Mouse (Mus musculus): ENCODE measurements around the gene Gm1673. TPM values are rescaled to one million over a fixed set of nuclear protein-coding genes. Genes with fewer than 3 reads are reported as not detected.

Gene Gm1673
- total RNA-seq, 2 experiments from 2014 or later, result 77.4 to 86.2 TPM

DNA sequence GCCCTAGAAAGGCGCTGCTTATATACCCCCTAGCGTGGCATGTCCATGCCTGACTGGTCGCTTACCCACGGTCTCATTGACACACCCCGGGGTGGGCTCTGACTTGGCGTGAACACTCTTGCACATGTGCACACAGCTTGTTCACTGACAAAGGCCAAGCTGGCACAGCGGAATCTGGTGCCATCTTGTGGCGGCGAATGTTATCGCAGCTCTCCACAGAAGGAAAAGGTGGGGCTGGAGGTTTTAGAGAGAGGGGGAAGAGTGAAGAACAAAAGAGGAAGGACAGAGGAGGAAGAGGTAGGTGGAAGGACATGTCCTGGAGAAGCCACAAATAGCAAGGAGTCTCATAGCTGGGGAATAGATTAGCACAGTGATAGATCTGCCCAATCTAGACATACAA lies 28.9 kb upstream of the Gm1673 start:
- peak; percentile 93 for TF ChIP-seq CTCF (IDR thresholded peaks at IDR 0.05)
- peak; percentile 84 to 89 for DNase-seq (ENCODE audit: extremely low spot score in 1 of 2, low spot score in 2 of 2)
- peak overlapping the region; percentile 51 for H3K4me3 ChIP-seq
- intact Hi-C loops (cut with DNase I), result loop anchor here (10.0 kb wide), 1 partner anchor 280 kb away; no protein-coding TSS in a partner anchor
- peak overlapping the region; percentile 55 for H3K27ac ChIP-seq

DNA sequence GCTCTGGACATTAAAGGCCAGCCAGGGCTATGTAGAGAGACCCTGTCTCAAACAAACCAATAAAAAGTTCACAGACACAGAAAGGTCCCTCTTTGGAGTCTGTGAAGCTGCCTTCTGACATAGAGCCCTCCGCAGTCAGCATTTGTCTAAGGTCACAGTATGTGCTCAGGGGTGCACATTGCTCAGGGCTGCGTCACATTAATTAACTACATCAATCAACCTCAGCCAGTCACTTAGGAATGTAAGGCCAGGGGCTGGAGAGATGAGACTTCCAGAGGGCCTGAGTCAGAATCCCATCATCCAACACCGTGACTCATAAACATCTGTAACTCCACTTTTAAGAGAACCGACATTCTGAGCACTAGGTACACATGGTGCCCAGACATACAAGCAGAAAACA lies 27.4 kb upstream of the Gm1673 start:
- intact Hi-C loops (cut with DNase I), result loop anchor here (10.0 kb wide), 1 partner anchor 281 kb away; no protein-coding TSS in a partner anchor
- no peak for TF ChIP-seq CTCF (IDR thresholded peaks at IDR 0.05)
- DNase-seq (ENCODE audit: extremely low spot score in 1 of 2, low spot score in 2 of 2), result no peak

DNA sequence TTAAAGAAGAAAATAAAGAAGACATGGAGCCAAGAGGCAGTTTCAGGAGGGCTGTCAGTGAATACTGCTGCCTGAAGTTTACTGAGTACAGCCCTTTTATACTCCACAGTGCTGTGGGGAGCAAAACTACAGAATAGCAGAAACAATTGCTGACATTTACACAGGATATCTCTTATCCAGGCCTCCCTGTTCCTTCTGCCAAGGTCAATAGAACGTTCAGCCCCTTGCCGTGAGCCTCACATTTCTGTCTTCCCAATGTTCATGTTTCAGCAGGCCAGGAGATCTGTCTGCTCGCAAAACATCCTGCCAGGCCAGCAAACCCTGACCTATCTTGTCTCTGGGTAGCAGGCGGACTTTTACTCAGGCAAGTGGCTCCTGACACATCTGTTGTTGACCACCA lies 23.9 kb upstream of the Gm1673 start:
- no peak for TF ChIP-seq CTCF (IDR thresholded peaks at IDR 0.05)
- H3K4me3 ChIP-seq, result no peak overlapping the region
- no peak for DNase-seq (ENCODE audit: extremely low spot score in 1 of 2, low spot score in 2 of 2)
- intact Hi-C loops (cut with DNase I), result loop anchor here (10.0 kb wide), 1 partner anchor 285 kb away; no protein-coding TSS in a partner anchor
- no peak overlapping the region for H3K27ac ChIP-seq

More for the DNA sequence above, 27.4 kb upstream of the Gm1673 start:
- Histone ChIP-seq H3K4me3 (no peak overlapping the region), H3K27ac (no peak overlapping the region)

DNA sequence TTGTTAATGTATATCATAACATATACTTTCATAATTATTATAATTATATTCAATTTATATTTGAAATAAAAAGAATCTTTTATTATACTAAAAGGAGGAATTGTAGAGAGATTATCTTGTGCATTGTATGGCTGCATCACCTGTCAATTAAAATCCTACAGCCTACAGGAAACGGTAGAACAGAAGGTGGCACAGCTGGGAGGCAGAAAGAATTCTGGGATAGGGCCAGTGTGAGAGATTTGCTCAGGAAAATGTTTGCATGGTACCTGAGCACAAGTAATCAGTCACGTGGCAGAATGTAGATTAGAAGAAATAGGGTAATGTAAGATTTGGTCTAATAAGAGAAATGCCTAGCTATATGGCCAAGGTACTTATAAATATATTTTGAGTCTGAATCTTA lies 8.5 kb upstream of the Gm1673 start:
- no peak overlapping the region for H3K27ac ChIP-seq
- TF ChIP-seq CTCF (IDR thresholded peaks at IDR 0.05), result no peak
- H3K4me3 ChIP-seq, result no peak overlapping the region
- intact Hi-C loops (cut with DNase I), result no loop called here
- DNase-seq (ENCODE audit: extremely low spot score in 1 of 2, low spot score in 2 of 2), result no peak

DNA sequence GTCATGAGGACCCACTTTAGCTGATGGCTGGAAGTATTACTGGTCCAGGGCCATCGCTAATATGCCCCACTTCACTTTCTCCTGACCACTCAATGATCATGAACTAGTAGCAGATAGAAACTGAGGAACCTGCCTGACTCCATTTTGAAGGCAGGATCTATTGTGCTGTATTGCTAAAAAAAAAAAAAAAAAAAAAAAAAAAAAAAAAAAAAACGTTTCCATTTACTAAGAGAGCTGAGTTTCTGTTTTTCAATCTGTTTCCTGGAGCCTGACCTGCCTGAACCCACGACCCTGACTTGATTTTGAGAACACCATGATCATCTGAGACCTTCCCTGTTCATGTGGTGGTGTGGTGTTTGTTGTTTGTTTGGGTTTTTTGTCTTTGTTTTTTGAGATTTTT lies 7.0 kb upstream of the Gm1673 start:
- no peak for DNase-seq (ENCODE audit: extremely low spot score in 1 of 2, low spot score in 2 of 2)
- TF ChIP-seq CTCF (IDR thresholded peaks at IDR 0.05), result no peak
- H3K27ac ChIP-seq, result no peak overlapping the region
- no peak overlapping the region for H3K4me3 ChIP-seq
- intact Hi-C loops (cut with DNase I), result no loop called here

DNA sequence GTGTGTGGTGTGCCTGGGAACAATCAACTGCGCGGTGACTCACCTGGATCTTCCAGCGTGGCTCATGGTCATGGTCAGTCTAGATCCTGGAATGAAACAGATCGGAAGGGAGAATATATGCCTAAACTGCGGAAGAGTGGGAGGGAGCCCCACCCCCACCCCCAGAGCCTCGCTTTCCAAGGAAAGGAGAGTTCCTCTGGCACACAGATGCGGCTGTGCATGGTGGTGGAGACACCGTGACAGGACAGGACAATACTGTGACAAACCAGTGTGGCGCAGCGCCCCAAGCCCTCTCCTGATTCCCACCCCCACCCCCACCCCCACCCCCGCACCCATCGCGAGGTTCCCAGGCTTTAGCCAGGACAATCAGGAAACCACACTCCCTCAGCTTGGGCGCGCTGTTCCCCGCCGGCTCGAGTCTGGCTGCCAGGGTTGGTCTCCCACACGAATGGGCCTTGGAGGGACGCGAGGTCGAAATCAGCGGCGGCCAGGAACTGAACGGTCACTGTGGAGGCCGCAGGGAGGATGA lies 438 bp upstream of the Gm1673 start:
- no peak for DNase-seq (ENCODE audit: extremely low spot score in 1 of 2, low spot score in 2 of 2)
- intact Hi-C loops (cut with DNase I), result loop anchor here (1.0 to 5.0 kb wide), 2 partner anchors 13 to 45 kb away; partner anchors contain the start of genes Nat8l and Nelfa
- TF ChIP-seq CTCF (IDR thresholded peaks at IDR 0.05), result no peak
- Histone ChIP-seq H3K4me3 (peak overlapping the region; percentile 96), H3K27ac (peak overlapping the region; percentile 98)

DNA sequence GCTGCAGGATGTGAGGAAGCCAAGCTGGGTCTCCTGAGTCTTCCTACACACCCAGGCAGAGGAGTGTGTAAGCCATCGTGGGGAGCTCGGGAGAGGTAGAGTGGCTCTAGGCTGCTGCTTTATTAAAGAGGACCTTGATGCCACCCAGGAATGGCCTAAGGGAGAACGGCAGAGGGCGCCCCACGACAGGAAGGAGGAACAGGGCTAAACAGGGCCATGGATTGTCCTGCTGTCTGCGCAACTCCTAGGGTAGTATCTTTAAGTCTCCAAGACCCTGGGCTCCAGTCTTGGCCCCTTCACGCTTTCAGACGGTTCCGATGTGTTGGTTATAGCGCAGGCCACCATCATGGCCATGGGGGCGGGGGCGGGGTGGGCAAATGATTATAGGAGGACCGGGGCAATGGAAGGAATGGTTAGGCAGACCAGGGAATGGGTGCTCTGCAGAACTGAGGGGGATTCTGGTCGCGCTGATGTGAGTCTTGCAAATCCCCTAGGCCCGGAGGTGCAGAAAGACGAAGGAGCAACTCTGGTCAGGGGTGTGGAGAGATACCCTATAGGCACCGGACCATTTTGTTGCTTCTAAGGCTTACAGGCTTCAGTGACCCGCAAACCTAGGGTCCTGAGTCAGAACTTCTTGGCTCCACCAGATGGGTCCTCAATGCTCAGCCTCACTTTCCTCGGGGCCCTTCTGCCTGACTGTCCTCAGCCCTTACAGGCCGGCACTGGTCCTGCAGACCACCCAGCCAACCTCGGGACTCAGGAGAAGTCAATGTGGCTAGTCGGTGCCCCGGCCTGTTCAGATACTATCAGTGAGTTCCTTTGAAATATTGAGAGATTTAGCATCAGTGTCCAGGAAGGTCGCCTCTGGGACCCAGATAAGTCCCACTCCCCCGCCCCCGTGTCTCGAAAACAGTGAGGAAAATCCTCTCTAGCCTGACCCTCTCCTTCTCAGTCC lies 11.7 kb downstream of the Gm1673 start:
- TF ChIP-seq CTCF (IDR thresholded peaks at IDR 0.05), result peak; percentile 64
- DNase-seq (ENCODE audit: extremely low spot score in 1 of 2, low spot score in 2 of 2), result peak; percentile 62 to 73
- Histone ChIP-seq H3K4me3 (peak overlapping the region; percentile 92), H3K27ac (peak overlapping the region; percentile 96)
- intact Hi-C loops (cut with DNase I), result loop anchor here (1.0 to 5.0 kb wide), 3 partner anchors 12 to 292 kb away; partner anchors contain the start of genes Cfap99, Gm1673, Mxd4 and Zfyve28

DNA sequence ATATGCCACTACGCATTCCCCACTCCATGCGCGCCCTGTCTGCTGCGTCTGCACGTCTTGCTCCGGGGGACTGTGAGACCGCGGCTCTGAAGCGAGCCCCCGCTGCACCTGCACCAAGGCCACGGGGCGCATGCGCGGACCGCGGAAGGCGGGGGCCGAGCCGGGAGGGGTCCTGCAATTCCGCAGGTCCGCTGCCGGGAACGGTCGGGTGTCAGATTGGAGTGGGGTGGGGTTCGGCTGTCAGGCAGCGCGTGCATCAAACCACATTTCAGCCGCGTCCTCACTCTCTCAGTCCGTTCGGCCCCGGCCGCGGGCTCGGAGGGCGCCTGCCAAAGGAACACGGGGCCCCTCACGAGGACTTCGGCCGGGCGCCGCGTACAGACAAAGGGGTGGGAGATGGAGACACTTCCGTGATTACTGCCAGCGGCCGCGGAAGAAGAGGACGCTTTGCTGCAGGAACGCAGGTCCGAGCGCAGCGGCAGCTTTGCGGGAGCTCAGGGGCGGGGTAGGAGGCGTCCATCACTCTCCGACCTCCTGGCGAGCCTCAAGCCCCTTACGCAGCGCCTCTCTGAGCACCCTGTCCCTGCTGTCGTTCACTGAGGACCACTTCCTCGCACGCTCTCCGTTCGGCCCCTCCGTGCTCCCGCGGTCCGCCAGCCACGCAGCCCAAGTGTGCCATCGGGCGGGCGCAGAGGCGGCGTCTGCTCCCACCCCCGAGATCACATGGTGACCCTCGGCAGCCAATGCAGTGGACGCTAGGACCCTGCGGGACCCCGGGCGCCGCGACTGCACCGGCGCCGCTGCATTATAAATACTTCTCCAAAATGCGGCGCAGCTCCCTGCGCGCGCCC lies 12.8 kb downstream of the Gm1673 start, which contains the start of gene Nat8l:
Gene Nat8l, plus strand, starts transcription at position 142 of the 851 bp plus-strand sequence.
- Histone ChIP-seq H3K27ac (peak within 1 kb of the TSS; percentile 96), H3K4me3 (peak within 1 kb of the TSS; percentile 92)
- no peak for TF ChIP-seq CTCF (IDR thresholded peaks at IDR 0.05)
- intact Hi-C loops (cut with DNase I), result loop anchor here (1.0 to 5.0 kb wide), 3 partner anchors 13 to 291 kb away; partner anchors contain the start of genes Cfap99, Gm1673, Mxd4 and Zfyve28
- DNase-seq (ENCODE audit: extremely low spot score in 1 of 2, low spot score in 2 of 2), result peak; percentile 90 to 91

DNA sequence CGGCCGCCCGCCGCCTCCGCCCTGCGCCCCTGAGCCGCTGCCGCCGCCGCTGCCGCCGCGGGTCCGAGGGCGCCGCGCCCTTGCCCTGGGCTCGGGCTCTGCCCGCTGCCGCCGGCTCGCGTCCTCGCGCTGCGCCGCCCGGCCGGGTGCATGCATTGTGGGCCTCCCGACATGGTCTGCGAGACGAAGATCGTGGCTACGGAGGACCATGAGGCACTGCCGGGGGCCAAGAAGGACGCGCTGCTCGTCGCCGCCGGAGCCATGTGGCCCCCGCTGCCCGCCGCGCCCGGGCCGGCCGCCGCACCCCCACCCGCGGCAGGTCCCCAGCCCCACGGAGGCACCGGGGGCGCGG lies 13.4 kb downstream of the Gm1673 start:
- peak overlapping the region; percentile 92 for H3K4me3 ChIP-seq
- TF ChIP-seq CTCF (IDR thresholded peaks at IDR 0.05), result no peak
- intact Hi-C loops (cut with DNase I), result loop anchor here (1.0 to 5.0 kb wide), 3 partner anchors 61 to 291 kb away; partner anchors contain the start of genes Cfap99, Mxd4 and Zfyve28
- no peak for DNase-seq (ENCODE audit: extremely low spot score in 1 of 2, low spot score in 2 of 2)
- H3K27ac ChIP-seq, result peak overlapping the region; percentile 96

DNA sequence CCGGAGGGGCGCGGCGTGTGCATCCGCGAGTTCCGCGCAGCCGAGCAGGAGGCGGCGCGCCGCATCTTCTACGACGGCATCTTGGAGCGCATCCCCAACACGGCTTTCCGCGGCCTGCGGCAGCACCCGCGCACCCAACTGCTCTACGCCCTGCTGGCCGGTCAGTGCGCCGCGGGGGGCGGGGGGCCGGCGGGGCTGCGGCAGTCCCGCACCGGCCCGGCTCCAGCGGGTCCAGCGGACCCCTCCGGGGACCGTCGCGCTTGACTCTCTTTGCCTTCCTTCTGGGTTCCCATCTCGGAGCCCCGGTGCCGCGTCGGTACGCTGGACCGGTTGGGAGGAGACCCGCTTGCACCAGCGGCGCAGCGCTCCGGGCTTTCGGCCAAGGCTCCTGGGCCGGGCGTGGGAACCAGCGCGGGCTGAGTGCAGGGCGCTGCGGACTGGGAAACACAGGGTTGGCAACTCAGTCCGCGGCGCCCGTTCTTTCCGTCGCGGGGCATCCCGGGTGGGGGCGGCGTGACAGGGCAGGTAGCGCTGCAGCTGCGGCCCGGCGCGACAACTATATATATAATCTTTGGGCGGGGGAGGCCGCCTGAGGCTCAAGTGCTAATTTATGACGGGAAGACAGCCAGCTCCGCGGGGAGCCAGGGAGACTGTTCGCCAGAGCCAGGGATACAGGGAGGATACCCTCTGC lies 14.0 kb downstream of the Gm1673 start:
- DNase-seq (ENCODE audit: extremely low spot score in 1 of 2, low spot score in 2 of 2), result peak; percentile 75 to 81
- Histone ChIP-seq H3K27ac (peak overlapping the region; percentile 96), H3K4me3 (peak overlapping the region; percentile 92)
- no peak; the same call in 1 of the 2 replicates for TF ChIP-seq CTCF (IDR thresholded peaks at IDR 0.05)
- intact Hi-C loops (cut with DNase I), result loop anchor here (1.0 to 5.0 kb wide), 3 partner anchors 62 to 290 kb away; partner anchors contain the start of genes Cfap99, Mxd4 and Zfyve28

All from left cerebral cortex, adult 2 months (tissue).